Mouse (Mus musculus): ENCODE measurements around the gene Olfr1195.
"Not testable (repeated sequence)": the region's sequence is repeated elsewhere in the genome, so short reads cannot be mapped to it uniquely, and the experiment has no call there.

The Olfr1195 gene

DNA sequence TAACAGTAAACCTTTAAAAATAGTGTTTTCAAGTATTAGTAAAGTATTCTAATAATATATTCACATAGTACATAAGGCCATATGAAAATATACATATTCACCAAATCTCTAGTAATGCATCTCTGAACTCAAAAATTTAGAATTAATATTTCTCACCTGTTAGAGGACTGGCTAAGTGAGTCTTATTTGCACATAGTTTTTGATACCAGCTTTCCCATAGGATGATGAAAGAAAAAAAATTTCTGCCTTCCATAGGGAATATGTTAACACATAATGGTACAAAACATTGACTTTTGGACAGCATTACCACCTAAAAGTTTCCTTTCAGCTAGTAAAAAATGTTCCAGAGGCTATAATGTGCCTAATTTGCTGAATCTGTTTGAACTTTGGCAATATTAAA lies at the start of gene Olfr1195:
Gene Olfr1195 (minus strand): TSS at position 101 of the 400 bp plus-strand sequence.
- DNase-seq (ENCODE audit: low read depth, low spot score): no peak

- DNase-seq (ENCODE audit: low read depth, low spot score): no peak
Observed at GRCm38 (mm10) chr2:88732266-88732665, 43.3 kb upstream of the Olfr1195 start, which contains the start of gene Olfr1197. Olfr1197 (minus strand) TSS chr2:88732366.

DNA sequence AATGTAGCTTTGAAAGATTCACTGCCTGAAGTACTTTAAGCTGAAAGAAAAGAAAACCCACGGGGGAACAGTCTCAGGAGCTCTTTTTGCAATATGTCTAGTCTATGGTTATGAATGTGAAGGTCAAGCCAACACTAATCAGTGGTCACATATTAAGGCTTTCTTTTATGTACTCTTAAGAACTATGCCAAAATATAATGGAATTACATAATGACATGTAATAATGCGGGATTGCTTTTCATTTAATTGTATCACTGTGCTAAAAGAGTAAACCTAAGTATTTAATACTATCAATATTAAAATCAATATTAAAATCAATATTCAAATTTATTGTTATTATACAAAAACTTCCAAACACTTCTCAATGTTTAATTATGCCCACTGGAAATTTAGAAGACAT lies 15.5 kb upstream of the Olfr1195 start, which contains the start of gene Olfr1196:
Gene Olfr1196 (minus strand): TSS at position 101 of the 400 bp plus-strand sequence.
- no peak for DNase-seq (ENCODE audit: low read depth, low spot score)

- DNase-seq (ENCODE audit: low read depth, low spot score): not testable (repeated sequence)
Observed at GRCm38 (mm10) chr2:88675328-88675727, 13.7 kb downstream of the Olfr1195 start, which contains the start of gene Olfr1193. Olfr1193 (plus strand) TSS chr2:88675628.

GRCm38 (mm10) chr2:88648209-88648608 lies 40.8 kb downstream of the Olfr1195 start, which contains the start of gene Olfr1192-ps1:
Olfr1192-ps1 (plus strand) TSS chr2:88648509.
- no peak for DNase-seq (ENCODE audit: low read depth, low spot score)

- DNase-seq (ENCODE audit: low read depth, low spot score): not testable (repeated sequence)
Observed at GRCm38 (mm10) chr2:88640242-88640641, 48.7 kb downstream of the Olfr1195 start, which contains the start of gene Olfr1191-ps1. Olfr1191-ps1 (plus strand) TSS chr2:88640542.

Data from WW6 (cell line).